Mouse (Mus musculus) urinary bladder, postnatal 36 days (tissue): ENCODE results near the gene Wdr91.

Experiments used
- DNase-seq, 2 experiments: peaks; one replicate each; pipeline ENCODE4 v3.0.0; 2022; ENCODE audit warnings: low spot score in 2 of 2, mixed read lengths in 1 of 2

Gene Wdr91

GRCm38 (mm10) chr6:34919146-34919545 is 8.5 kb upstream of the Wdr91 start:
- DNase-seq = no peak

- DNase-seq = no peak
These were observed 3.8 kb upstream of the Wdr91 start for GRCm38 (mm10) chr6:34914462-34914861.

- DNase-seq = no peak
These were observed 2.8 kb upstream of the Wdr91 start for GRCm38 (mm10) chr6:34913341-34914040.

GRCm38 (mm10) chr6:34909631-34910345 is 888 bp downstream of the Wdr91 start:
- DNase-seq = no peak

GRCm38 (mm10) chr6:34907696-34908260 is 2.9 kb downstream of the Wdr91 start:
- DNase-seq = no peak

- no peak for DNase-seq
These were observed 3.5 kb downstream of the Wdr91 start for GRCm38 (mm10) chr6:34907121-34907614.

GRCm38 (mm10) chr6:34906661-34907060 is 4.0 kb downstream of the Wdr91 start:
- DNase-seq = no peak

- DNase-seq = no peak
These were observed 4.6 kb downstream of the Wdr91 start for GRCm38 (mm10) chr6:34906125-34906524.

GRCm38 (mm10) chr6:34904361-34904760 is 6.3 kb downstream of the Wdr91 start:
- DNase-seq = no peak

- DNase-seq = no peak
These were observed 6.8 kb downstream of the Wdr91 start for GRCm38 (mm10) chr6:34903851-34904250.

GRCm38 (mm10) chr6:34903441-34903840 is 7.2 kb downstream of the Wdr91 start:
- no peak for DNase-seq

GRCm38 (mm10) chr6:34902578-34902977 is 8.1 kb downstream of the Wdr91 start:
- no peak for DNase-seq

GRCm38 (mm10) chr6:34901911-34902444 is 8.7 kb downstream of the Wdr91 start:
- no peak for DNase-seq

GRCm38 (mm10) chr6:34900990-34901389 is 9.7 kb downstream of the Wdr91 start:
- no peak for DNase-seq

GRCm38 (mm10) chr6:34899127-34899526 is 11.5 kb downstream of the Wdr91 start:
- DNase-seq = no peak

GRCm38 (mm10) chr6:34896168-34896780 is 14.4 kb downstream of the Wdr91 start:
- no peak for DNase-seq

- no peak for DNase-seq
These were observed 15.1 kb downstream of the Wdr91 start for GRCm38 (mm10) chr6:34895569-34895968.

GRCm38 (mm10) chr6:34889185-34889584 is 21.5 kb downstream of the Wdr91 start:
- no peak for DNase-seq

- no peak for DNase-seq
These were observed 23.4 kb downstream of the Wdr91 start for GRCm38 (mm10) chr6:34887131-34887850.

GRCm38 (mm10) chr6:34884724-34885123 is 26.0 kb downstream of the Wdr91 start:
- no peak for DNase-seq

GRCm38 (mm10) chr6:34879911-34880475 is 30.7 kb downstream of the Wdr91 start:
- DNase-seq = no peak
